22 mouse cellular contexts compared by ENCODE assay signal in genomic region chr12:91845393-91845792, GRCm38 (mm10). TPM values are rescaled to one million over a fixed set of nuclear protein-coding genes. Genes with fewer than 3 reads are reported as not detected.
DNase-seq lines count a peak whose midpoint lies in the region; ATAC-seq and TF ChIP-seq lines count a peak whose summit lies in the region.
"Had no signal": no experiment of that assay in that cellular context is flagged by ENCODE, and none has a peak within 500 bp of the region (broad histone marks: within the 10 kb centered on the region; RNA-seq: fewer than 3 reads in every experiment).

No protein-coding gene starts in this region.

- TF ChIP-seq EP300 in lung, postnatal 0 days (IDR thresholded peaks at IDR 0.05), result no peak
- TF ChIP-seq EP300 in CH12.LX (IDR thresholded peaks at IDR 0.05; ENCODE audit: low read length), result 0 out of 2 replicates have a peak, but pooled peaks have one; percentile 21
- TF ChIP-seq EP300 in stomach, postnatal 0 days (optimal IDR thresholded peaks at IDR 0.05), result no peak

- H3K4me3 ChIP-seq in lung, postnatal 0 days (ENCODE audit: low read depth, low read length), result no peak overlapping the region
- H3K4me3 ChIP-seq in CH12.LX (replicated peaks in 1 of 3; ENCODE audit: low read depth in 2 of 3, low read length in 2 of 3, poor library complexity in 1 of 3), result peak overlapping the region in 2 of 3 experiments; percentile 62 to 89
- H3K4me3 ChIP-seq in bone marrow macrophage, adult 2 months (ENCODE audit: insufficient read depth, low read length), result no peak overlapping the region
- H3K4me3 ChIP-seq in stomach, postnatal 0 days (ENCODE audit: low read depth, low read length), result no peak overlapping the region
- H3K4me3 ChIP-seq in hindbrain, embryonic 14.5 days (replicated peaks; ENCODE audit: low read length), result no peak overlapping the region
- H3K4me3 ChIP-seq: forebrain, embryonic 12.5 days; heart, embryonic 15.5 days; limb, embryonic 12.5 days had no signal

- peak; percentile 47 for DNase-seq in lung, postnatal 0 days (ENCODE audit: low spot score)
- no peak for DNase-seq in lung, postnatal 10 days
- no peak for DNase-seq in CH12.LX (ENCODE audit: extremely low read depth)
- DNase-seq in stomach, postnatal 0 days (ENCODE audit: low spot score), result no peak
- no peak for DNase-seq in gastrocnemius, postnatal 25 days
- DNase-seq in hindbrain, embryonic 14.5 days (ENCODE audit: low spot score), result no peak
- DNase-seq: cerebellum, adult 2 months; cerebellum, postnatal 36 days; gastrocnemius, postnatal 10 days; heart, postnatal 4 days; kidney, postnatal 36 days; lung, embryonic 14.5 days; right cerebral cortex, postnatal 14 days; spleen, adult 18-20 months; thymus, adult 2 months had no signal

- no peaks in the 10 kb centered on the region; the same call in 1 of the 2 replicates for H3K4me1 ChIP-seq in lung, postnatal 0 days (ENCODE audit: insufficient read depth, low read depth, low read length)
- H3K4me1 ChIP-seq in CH12.LX (ENCODE audit: control insufficient read depth in 1 of 2, insufficient read depth in 2 of 2), result peaks cover 4 to 33% of the 10 kb centered on the region in 2 experiments
- H3K4me1 ChIP-seq in bone marrow macrophage, adult 2 months (ENCODE audit: control insufficient read depth, insufficient read depth, low read length), result peaks cover 33% of the 10 kb centered on the region
- H3K4me1 ChIP-seq in stomach, postnatal 0 days (replicated peaks; ENCODE audit: control insufficient read depth, insufficient read depth), result no peaks in the 10 kb centered on the region
- peaks cover 14% of the 10 kb centered on the region for H3K4me1 ChIP-seq in hindbrain, embryonic 14.5 days (replicated peaks; ENCODE audit: control insufficient read depth, insufficient read depth, low read length)

- H3K36me3 ChIP-seq in lung, postnatal 0 days (ENCODE audit: insufficient read depth, low read length), result peaks cover 13% of the 10 kb centered on the region; the same call in 1 of the 2 replicates
- peaks cover 25 to 53% of the 10 kb centered on the region in 2 experiments for H3K36me3 ChIP-seq in CH12.LX (replicated peaks in 1 of 2; ENCODE audit: control insufficient read depth in 1 of 2, insufficient read depth in 1 of 2, low read length in 1 of 2)
- peaks cover 14% of the 10 kb centered on the region for H3K36me3 ChIP-seq in stomach, postnatal 0 days (ENCODE audit: control insufficient read depth, insufficient read depth, low read length)
- H3K36me3 ChIP-seq in hindbrain, embryonic 14.5 days (replicated peaks; ENCODE audit: control insufficient read depth, insufficient read depth), result peaks cover 22% of the 10 kb centered on the region

- H3K27ac ChIP-seq in lung, postnatal 0 days (ENCODE audit: low read length), result 0 out of 2 replicates have a peak overlapping the region, but pooled peaks have one; percentile 26
- H3K27ac ChIP-seq in CH12.LX (ENCODE audit: insufficient read depth, low read depth), result peak overlapping the region; percentile 97
- peak overlapping the region; percentile 19 for H3K27ac ChIP-seq in bone marrow macrophage, adult 2 months (ENCODE audit: insufficient read depth, low read depth, low read length)
- peak overlapping the region; percentile 65 for H3K27ac ChIP-seq in stomach, postnatal 0 days (replicated peaks)
- no peak overlapping the region for H3K27ac ChIP-seq in hindbrain, embryonic 14.5 days
- H3K27ac ChIP-seq: forebrain, embryonic 12.5 days; heart, embryonic 15.5 days; limb, embryonic 12.5 days had no signal

- no peaks in the 10 kb centered on the region for H3K27me3 ChIP-seq in lung, postnatal 0 days (replicated peaks; ENCODE audit: insufficient read depth, low read length)
- H3K27me3 ChIP-seq in CH12.LX (replicated peaks), result peaks cover 1% of the 10 kb centered on the region
- no peaks in the 10 kb centered on the region for H3K27me3 ChIP-seq in stomach, postnatal 0 days (ENCODE audit: control insufficient read depth, insufficient read depth, low read length)
- H3K27me3 ChIP-seq in hindbrain, embryonic 14.5 days (ENCODE audit: control insufficient read depth, insufficient read depth, low read length), result no peaks in the 10 kb centered on the region
- H3K27me3 ChIP-seq: forebrain, embryonic 12.5 days; heart, embryonic 15.5 days; limb, embryonic 12.5 days had no signal

- no peak for TF ChIP-seq RAD21 in CH12.LX (IDR thresholded peaks at IDR 0.05; ENCODE audit: low read depth, low read length)

- H3K9ac ChIP-seq in lung, postnatal 0 days (replicated peaks; ENCODE audit: low read depth), result no peak overlapping the region
- H3K9ac ChIP-seq in CH12.LX (ENCODE audit: insufficient read depth, low read depth), result peak overlapping the region; percentile 97
- H3K9ac ChIP-seq in stomach, postnatal 0 days (ENCODE audit: low read length), result no peak overlapping the region
- H3K9ac ChIP-seq in hindbrain, embryonic 14.5 days, result no peak overlapping the region
- H3K9ac ChIP-seq: forebrain, embryonic 12.5 days; heart, embryonic 15.5 days; limb, embryonic 12.5 days; lung, embryonic 14.5 days had no signal

- in situ Hi-C loops in CH12.LX (cut with MboI; ENCODE audit: low pct_ligation_motif_present, low pct_unique_long_range_greater_than_20kb, low sequenced_read_pairs), result no loop called here

- no peaks in the 10 kb centered on the region for H3K9me3 ChIP-seq in lung, postnatal 0 days (ENCODE audit: low read length)
- no peaks in the 10 kb centered on the region for H3K9me3 ChIP-seq in CH12.LX (replicated peaks; ENCODE audit: low read length)
- no peaks in the 10 kb centered on the region for H3K9me3 ChIP-seq in stomach, postnatal 0 days (ENCODE audit: control insufficient read depth, low read length)
- no peaks in the 10 kb centered on the region for H3K9me3 ChIP-seq in hindbrain, embryonic 14.5 days (ENCODE audit: control insufficient read depth, low read length)
- H3K9me3 ChIP-seq: forebrain, embryonic 12.5 days; G1E; heart, embryonic 15.5 days; limb, embryonic 12.5 days had no signal

- peaks cover 53% of the 10 kb centered on the region for H3K79me2 ChIP-seq in CH12.LX (replicated peaks; ENCODE audit: control insufficient read depth, extremely low read depth, insufficient read depth, poor library complexity, severe bottlenecking)

- dilution Hi-C loops in CH12.LX (cut with MboI; ENCODE audit: extremely low pct_ligation_motif_present, extremely low pct_unique_long_range_greater_than_20kb, low sequenced_read_pairs), result no loop called here

- ATAC-seq in lung, postnatal 0 days, result no peak
- no peak for ATAC-seq in stomach, postnatal 0 days (ENCODE audit: low FRiP score, low TSS enrichment)
- ATAC-seq in hindbrain, embryonic 14.5 days (ENCODE audit: low FRiP score), result no peak
- ATAC-seq: hindbrain, embryonic 16.5 days; intestine, embryonic 16.5 days had no signal

- TF ChIP-seq CTCF in lung, postnatal 0 days (IDR thresholded peaks at IDR 0.05), result no peak
- TF ChIP-seq CTCF in CH12.LX (conservative IDR thresholded peaks at IDR 0.05 in 1 of 2, IDR thresholded peaks at IDR 0.05 in 1 of 2; ENCODE audit: low read depth in 2 of 2, low read length in 2 of 2), result no peak
- no peak for TF ChIP-seq CTCF in bone marrow macrophage, adult 2 months (IDR thresholded peaks at IDR 0.05; ENCODE audit: low read depth, low read length)
- TF ChIP-seq CTCF in stomach, postnatal 0 days (IDR thresholded peaks at IDR 0.05; ENCODE audit: low read depth), result no peak

- no peak overlapping the region for H3K4me2 ChIP-seq in lung, postnatal 0 days (replicated peaks; ENCODE audit: low read depth, low read length)
- H3K4me2 ChIP-seq in CH12.LX (ENCODE audit: insufficient read depth, low read depth, poor library complexity, severe bottlenecking), result peak overlapping the region; percentile 83
- no peak overlapping the region; the same call in 1 of the 2 replicates for H3K4me2 ChIP-seq in stomach, postnatal 0 days (replicated peaks; ENCODE audit: low read depth)
- no peak overlapping the region for H3K4me2 ChIP-seq in hindbrain, embryonic 14.5 days (replicated peaks)
- H3K4me2 ChIP-seq: forebrain, embryonic 12.5 days; heart, embryonic 15.5 days; limb, embryonic 12.5 days; lung, embryonic 14.5 days had no signal

- TF ChIP-seq POLR2A in CH12.LX (IDR thresholded peaks at IDR 0.05; ENCODE audit: low read depth, low read length), result peak; percentile 14; the same call in 1 of the 2 replicates
- no peak for TF ChIP-seq POLR2A in bone marrow macrophage, adult 2 months (IDR thresholded peaks at IDR 0.05; ENCODE audit: borderline replicate concordance, low read depth, low read length)

- 73% methylated on average over 9 of the region's 9 CpGs for WGBS in lung, postnatal 0 days
- 66% methylated on average over 9 of the region's 9 CpGs for WGBS in stomach, postnatal 0 days
- WGBS in hindbrain, embryonic 14.5 days, result 86% methylated on average over 9 of the region's 9 CpGs

TF ChIP-seq in CH12.LX, 34 proteins besides CTCF, POLR2A, EP300 and RAD21 (continues in another document):
- TF ChIP-seq MAX (IDR thresholded peaks at IDR 0.05; ENCODE audit: low read length), result 0 out of 2 replicates have a peak, but pooled peaks have one; percentile 49
- peak; percentile 73 for TF ChIP-seq TBP (conservative IDR thresholded peaks at IDR 0.05; ENCODE audit: low read depth, low read length)
- TF ChIP-seq SIN3A (IDR thresholded peaks at IDR 0.05; ENCODE audit: low read length), result no peak
- 0 out of 2 replicates have a peak, but pooled peaks have one; percentile 29 for TF ChIP-seq JUND (conservative IDR thresholded peaks at IDR 0.05; ENCODE audit: low read depth, low read length)
- 0 out of 2 replicates have a peak, but pooled peaks have one; percentile 35 for TF ChIP-seq TCF12 (IDR thresholded peaks at IDR 0.05; ENCODE audit: low read depth, low read length)

RNA-seq across cellular contexts. Expression of gene Sel1l, which starts 3.6 kb away (rescaled TPM):
- 102 and 109 TPM in 2 replicates for polyA plus RNA-seq in lung, postnatal 0 days (2015; fragmentation: Nextera tagmentation; extraction: Ambion mirVana)
- total RNA-seq in CH12.LX (2012; rRNA removed), result 126 and 155 TPM in 2 replicates
- total RNA-seq in CH12.LX (2014; rRNA removed), result 46.6 and 49.0 TPM in 2 replicates
- 84.7 and 90.7 TPM in 2 replicates for polyA plus RNA-seq in CH12.LX (2012; ENCODE audit: insufficient read length, low read depth)
- 91.4 and 96.3 TPM in 2 replicates for polyA plus RNA-seq in bone marrow macrophage, adult 2 months (2012; ENCODE audit: insufficient read depth, insufficient read length, missing spikeins)
- 74.2 and 77.3 TPM in 2 replicates for polyA plus RNA-seq in stomach, postnatal 0 days (2015; fragmentation: Nextera tagmentation; extraction: Ambion mirVana)
- total RNA-seq in gastrocnemius, postnatal 25 days (2021), result 10 to 100 TPM; 38.8 to 40.7 TPM
- 98.1 and 105 TPM in 2 replicates for polyA plus RNA-seq in hindbrain, embryonic 14.5 days (2014; fragmentation: Nextera tagmentation; extraction: Ambion mirVana)

RNA-seq across cellular contexts. Expression of gene Ston2, which starts 57.2 kb away (rescaled TPM):
- 6.2 and 6.8 TPM in 2 replicates for polyA plus RNA-seq in lung, postnatal 0 days (2015; fragmentation: Nextera tagmentation; extraction: Ambion mirVana)
- 0.29 and 0.34 TPM in 2 replicates for total RNA-seq in CH12.LX (2012; rRNA removed)
- not detected in 2 replicates for total RNA-seq in CH12.LX (2014; rRNA removed)
- polyA plus RNA-seq in CH12.LX (2012; ENCODE audit: insufficient read length, low read depth), result 0.21 TPM in 1 of 2 replicates, not detected in the other
- 3.6 and 4.5 TPM in 2 replicates for polyA plus RNA-seq in bone marrow macrophage, adult 2 months (2012; ENCODE audit: insufficient read depth, insufficient read length, missing spikeins)
- polyA plus RNA-seq in stomach, postnatal 0 days (2015; fragmentation: Nextera tagmentation; extraction: Ambion mirVana), result 5.4 and 5.5 TPM in 2 replicates
- total RNA-seq in gastrocnemius, postnatal 25 days (2021), result 10 to 100 TPM; 37.9 to 46.2 TPM
- 9.0 and 9.5 TPM in 2 replicates for polyA plus RNA-seq in hindbrain, embryonic 14.5 days (2014; fragmentation: Nextera tagmentation; extraction: Ambion mirVana)

Comparison
In these comparisons a context has a peak if more than half of its experiments do, and no peak if none do; other contexts are left out.
1. H3K4me3 ChIP-seq: peak in CH12.LX (2 of 3); none in lung, postnatal 0 days (single experiment), bone marrow macrophage, adult 2 months (single experiment), stomach, postnatal 0 days (single experiment) and hindbrain, embryonic 14.5 days (single experiment).